Mouse (Mus musculus) 3T3-L1 (cell line): ENCODE results near the gene Comt.
A peak's percentile ranks its signal among the peaks of the same experiment; 100 is the strongest.

Experiments used
- DNase-seq: peaks from one replicate; pipeline ENCODE4 v3.0.0-alpha.2; 2015; ENCODE audit warnings: low read depth, low spot score

Comt gene

GRCm38 (mm10) chr16:18426802-18427280 lies at the start of gene Comt:
TSS of gene Comt (minus strand) at chr16:18426852.
- no peak for DNase-seq

GRCm38 (mm10) chr16:18474021-18474420 lies 47.4 kb upstream of the Comt start:
- no peak for DNase-seq

- DNase-seq, result no peak
Observed at GRCm38 (mm10) chr16:18472976-18473375, 46.3 kb upstream of the Comt start.

- DNase-seq, result no peak
Observed at GRCm38 (mm10) chr16:18472416-18472815, 45.8 kb upstream of the Comt start.

GRCm38 (mm10) chr16:18471976-18472375 lies 45.3 kb upstream of the Comt start:
- DNase-seq, result no peak

- DNase-seq, result peak; percentile 66
Observed at GRCm38 (mm10) chr16:18471381-18471955, 44.8 kb upstream of the Comt start.

- DNase-seq, result peak; percentile 59
Observed at GRCm38 (mm10) chr16:18470829-18471228, 44.2 kb upstream of the Comt start.

GRCm38 (mm10) chr16:18464271-18464670 lies 37.6 kb upstream of the Comt start:
- peak; percentile 69 for DNase-seq

- DNase-seq, result no peak
Observed at GRCm38 (mm10) chr16:18462598-18462997, 35.9 kb upstream of the Comt start.

GRCm38 (mm10) chr16:18462031-18462430 lies 35.4 kb upstream of the Comt start:
- DNase-seq, result no peak

GRCm38 (mm10) chr16:18460826-18461225 lies 34.2 kb upstream of the Comt start:
- DNase-seq, result no peak

- DNase-seq, result peak; percentile 70
Observed at GRCm38 (mm10) chr16:18459955-18460370, 33.3 kb upstream of the Comt start.

- peak; percentile 52 for DNase-seq
Observed at GRCm38 (mm10) chr16:18459335-18459954, 32.8 kb upstream of the Comt start.

GRCm38 (mm10) chr16:18458661-18459060 lies 32.0 kb upstream of the Comt start:
- no peak for DNase-seq

- DNase-seq, result no peak
Observed at GRCm38 (mm10) chr16:18455407-18455806, 28.8 kb upstream of the Comt start.

GRCm38 (mm10) chr16:18453846-18454245 lies 27.2 kb upstream of the Comt start:
- no peak for DNase-seq

- no peak for DNase-seq
Observed at GRCm38 (mm10) chr16:18452361-18452862, 25.8 kb upstream of the Comt start.

GRCm38 (mm10) chr16:18451486-18452181 lies 25.0 kb upstream of the Comt start:
- DNase-seq, result peak; percentile 62

- DNase-seq, result no peak
Observed at GRCm38 (mm10) chr16:18449005-18449404, 22.4 kb upstream of the Comt start.

GRCm38 (mm10) chr16:18448104-18448503 lies 21.5 kb upstream of the Comt start:
- no peak for DNase-seq

- DNase-seq, result no peak
Observed at GRCm38 (mm10) chr16:18447243-18447642, 20.6 kb upstream of the Comt start.

- DNase-seq, result peak; percentile 93
Observed at GRCm38 (mm10) chr16:18443385-18443841, 16.8 kb upstream of the Comt start.
